Mouse (Mus musculus): ENCODE measurements around the gene Dhx38.

- TF ChIP-seq CTCF (IDR thresholded peaks at IDR 0.05) (no peak), POLR2A (IDR thresholded peaks at IDR 0.05; ENCODE audit: insufficient read depth, low read depth, low read length) (no peak)
Observed at GRCm38 (mm10) chr8:109591367-109591766, 25.7 kb upstream of the Dhx38 start.
